Mouse (Mus musculus) stomach, postnatal 0 days (tissue): ENCODE measurements around the gene Thsd7b. TPM values are rescaled to one million over a fixed set of nuclear protein-coding genes. Genes with fewer than 3 reads are reported as not detected.

Source experiments
- ATAC-seq: fragments of 200-750 bp; cut with Nextera tagmentation; 2 replicates; pipeline ENCODE4 v1.8.0; 2017; ENCODE audit not compliant: low FRiP score, low TSS enrichment
- DNase-seq: peaks from one replicate; pipeline ENCODE4 v3.0.0-alpha.2; 2016; ENCODE audit warnings: low spot score
- H3K27ac ChIP-seq: fragments of 300-500 bp; sonication (generic); replicated peaks from 2 replicates; pipeline ENCODE4 v1.5.1; 2014; ENCODE audit warnings: mild to moderate bottlenecking, control low read depth
- H3K27me3 ChIP-seq: fragments of 300-500 bp; sonication (generic); 2 replicates; pipeline ENCODE4 v1.6.1; 2014; ENCODE audit warnings: low read length; ENCODE audit not compliant: control insufficient read depth, insufficient read depth
- H3K36me3 ChIP-seq: fragments of 300-500 bp; sonication (generic); 2 replicates; pipeline ENCODE4 v1.6.1; 2014; ENCODE audit warnings: low read length, mixed read lengths; ENCODE audit not compliant: control insufficient read depth, insufficient read depth
- H3K4me1 ChIP-seq: fragments of 300-500 bp; sonication (generic); replicated peaks from 2 replicates; pipeline ENCODE4 v1.6.1; 2014; ENCODE audit warnings: antibody characterized with exemption; ENCODE audit not compliant: control insufficient read depth, insufficient read depth
- H3K4me2 ChIP-seq: fragments of 300-500 bp; sonication (generic); replicated peaks from 2 replicates; pipeline ENCODE4 v1.6.1; 2014; ENCODE audit warnings: low read depth, mild to moderate bottlenecking, control low read depth, moderate library complexity
- H3K4me3 ChIP-seq: fragments of 300-500 bp; sonication (generic); 2 replicates; pipeline ENCODE4 v1.5.1; 2014; ENCODE audit warnings: low read depth, low read length, control low read depth
- H3K9ac ChIP-seq: fragments of 300-500 bp; sonication (generic); 2 replicates; pipeline ENCODE4 v1.6.1; 2014; ENCODE audit warnings: mild to moderate bottlenecking, low read length, control low read depth, mixed read lengths
- H3K9me3 ChIP-seq: fragments of 300-500 bp; sonication (generic); 2 replicates; pipeline ENCODE4 v1.6.1; 2016; ENCODE audit warnings: low read length; ENCODE audit not compliant: control insufficient read depth
- CTCF ChIP-seq: IDR thresholded peaks from 2 replicates; pipeline ENCODE4 v1.5.1; 2016; ENCODE audit warnings: antibody characterized with exemption, low read depth, mild to moderate bottlenecking, moderate library complexity
- EP300 ChIP-seq: optimal IDR thresholded peaks from 2 replicates; pipeline ENCODE3; 2016; ENCODE audit warnings: antibody characterized with exemption
- WGBS: fragments of 180-500 bp; shearing (Covaris S2); extraction: QIAGEN DNeasy Blood & Tissue Kit; methylation state at CpG from one replicate; pipeline ENCODE4 v1.1.7; 2014; 5-methylcytosine and 5-hydroxymethylcytosine counted together
- polyA plus RNA-seq: library from polyadenylated mRNA; unstranded; fragments of >200 nt; fragmentation: Nextera tagmentation; extraction: Ambion mirVana; gene quantifications from 2 replicates; pipeline ENCODE4 v1.2.1, GENCODE M21; 2015

The Thsd7b gene
- polyA plus RNA-seq, 1 experiment from 2014 or later: 0.53 TPM

GRCm38 (mm10) chr1:129543169-129543568 lies 270.1 kb downstream of the Thsd7b start:
- Histone ChIP-seq H3K4me3 (no peak overlapping the region), H3K9ac (no peak overlapping the region), H3K36me3 (no peaks in the 10 kb centered on the region), H3K9me3 (no peaks in the 10 kb centered on the region), H3K4me1 (no peaks in the 10 kb centered on the region), H3K4me2 (no peak overlapping the region), H3K27ac (no peak overlapping the region), H3K27me3 (no peaks in the 10 kb centered on the region)
- ATAC-seq (no peak), DNase-seq (no peak)
- 84% methylated on average over 3 of the region's 3 CpGs for WGBS
- TF ChIP-seq EP300 (no peak), CTCF (no peak)

- ATAC-seq (no peak), DNase-seq (no peak)
- TF ChIP-seq CTCF (no peak), EP300 (no peak)
- H3K27ac ChIP-seq: no peak overlapping the region
- H3K36me3 ChIP-seq: no peaks in the 10 kb centered on the region
- H3K4me1 ChIP-seq: no peaks in the 10 kb centered on the region
- H3K4me2 ChIP-seq: no peak overlapping the region
- WGBS: 91% methylated on average over 4 of the region's 4 CpGs
- H3K9ac ChIP-seq: no peak overlapping the region
- H3K9me3 ChIP-seq: no peaks in the 10 kb centered on the region
- no peaks in the 10 kb centered on the region for H3K27me3 ChIP-seq
- H3K4me3 ChIP-seq: no peak overlapping the region
Observed at GRCm38 (mm10) chr1:129558054-129558453, 285.0 kb downstream of the Thsd7b start.

GRCm38 (mm10) chr1:129559137-129559536 lies 286.0 kb downstream of the Thsd7b start:
- Histone ChIP-seq H3K27me3 (no peaks in the 10 kb centered on the region), H3K4me3 (no peak overlapping the region), H3K36me3 (no peaks in the 10 kb centered on the region), H3K4me1 (no peaks in the 10 kb centered on the region), H3K9ac (no peak overlapping the region), H3K4me2 (no peak overlapping the region), H3K27ac (no peak overlapping the region), H3K9me3 (no peaks in the 10 kb centered on the region)
- TF ChIP-seq EP300: no peak
- WGBS: 79% methylated on average over 4 of the region's 4 CpGs
- ATAC-seq: no peak
- DNase-seq: no peak

- DNase-seq (no peak), ATAC-seq (no peak)
- TF ChIP-seq EP300 (no peak), CTCF (no peak)
- Histone ChIP-seq H3K27ac (no peak overlapping the region), H3K9ac (no peak overlapping the region), H3K4me1 (no peaks in the 10 kb centered on the region), H3K27me3 (no peaks in the 10 kb centered on the region), H3K36me3 (no peaks in the 10 kb centered on the region), H3K9me3 (no peaks in the 10 kb centered on the region), H3K4me2 (no peak overlapping the region), H3K4me3 (no peak overlapping the region)
- WGBS: 44% methylated on average over 3 of the region's 3 CpGs
Observed at GRCm38 (mm10) chr1:129559812-129560211, 286.7 kb downstream of the Thsd7b start.

- H3K36me3 ChIP-seq: no peaks in the 10 kb centered on the region
- H3K4me1 ChIP-seq: no peaks in the 10 kb centered on the region
- no peak for ATAC-seq
- DNase-seq: no peak
- H3K4me3 ChIP-seq: no peak overlapping the region
- H3K27me3 ChIP-seq: no peaks in the 10 kb centered on the region
- no peak overlapping the region for H3K27ac ChIP-seq
- no peak overlapping the region for H3K9ac ChIP-seq
- no peaks in the 10 kb centered on the region for H3K9me3 ChIP-seq
- WGBS: 30% methylated on average over 1 of the region's 1 CpGs
- TF ChIP-seq CTCF (no peak), EP300 (no peak)
- H3K4me2 ChIP-seq: no peak overlapping the region
Observed at GRCm38 (mm10) chr1:129562707-129563106, 289.6 kb downstream of the Thsd7b start.

GRCm38 (mm10) chr1:129570522-129570921 lies 297.4 kb downstream of the Thsd7b start:
- no peak for TF ChIP-seq EP300
- Histone ChIP-seq H3K4me3 (no peak overlapping the region), H3K9ac (no peak overlapping the region), H3K27ac (no peak overlapping the region), H3K9me3 (no peaks in the 10 kb centered on the region), H3K4me1 (no peaks in the 10 kb centered on the region), H3K27me3 (no peaks in the 10 kb centered on the region), H3K4me2 (no peak overlapping the region), H3K36me3 (no peaks in the 10 kb centered on the region)
- WGBS: 38% methylated on average over 3 of the region's 3 CpGs
- no peak for ATAC-seq
- no peak for DNase-seq
